Mouse (Mus musculus) kidney, adult 9 months (tissue): Measurements from ENCODE around the gene Pacs1.
A peak's percentile ranks its signal among the peaks of the same experiment; 100 is the strongest.
"Not testable (repeated sequence)": the region's sequence is repeated elsewhere in the genome, so short reads cannot be mapped to it uniquely, and the experiment has no call there.

Experiments
- DNase-seq: peaks from one replicate; pipeline ENCODE4 v3.0.0; 2022

Gene Pacs1

GRCm38 (mm10) chr19:5149041-5149440 lies 123.9 kb downstream of the Pacs1 start:
- DNase-seq: not testable (repeated sequence)

GRCm38 (mm10) chr19:5139640-5140039 lies 133.3 kb downstream of the Pacs1 start:
- peak; percentile 80 for DNase-seq

GRCm38 (mm10) chr19:5131237-5131636 lies 141.7 kb downstream of the Pacs1 start:
- no peak for DNase-seq

- peak; percentile 30 for DNase-seq
Measured at GRCm38 (mm10) chr19:5129770-5130169, 143.1 kb downstream of the Pacs1 start.

GRCm38 (mm10) chr19:5124055-5124614 lies 148.8 kb downstream of the Pacs1 start:
- no peak for DNase-seq

GRCm38 (mm10) chr19:5123241-5123640 lies 149.7 kb downstream of the Pacs1 start:
- no peak for DNase-seq

GRCm38 (mm10) chr19:5122492-5122891 lies 150.4 kb downstream of the Pacs1 start:
- no peak for DNase-seq

- DNase-seq: no peak
Measured at GRCm38 (mm10) chr19:5118384-5118698, 154.6 kb downstream of the Pacs1 start, which contains the start of gene Klc2. Gene Klc2 (minus strand): TSS chr19:5118560.

GRCm38 (mm10) chr19:5117494-5118383 lies 155.2 kb downstream of the Pacs1 start:
- DNase-seq: peak; percentile 91

- DNase-seq: no peak
Measured at GRCm38 (mm10) chr19:5113783-5114182, 159.1 kb downstream of the Pacs1 start.

GRCm38 (mm10) chr19:5109659-5110453 lies 163.1 kb downstream of the Pacs1 start:
- peak; percentile 32 for DNase-seq

- DNase-seq: peak; percentile 80
Measured at GRCm38 (mm10) chr19:5108702-5109101, 164.2 kb downstream of the Pacs1 start.

GRCm38 (mm10) chr19:5108271-5108575 lies 164.7 kb downstream of the Pacs1 start:
- DNase-seq: peak; percentile 77

GRCm38 (mm10) chr19:5107556-5108270 lies 165.2 kb downstream of the Pacs1 start:
- no peak for DNase-seq

- peak; percentile 99 for DNase-seq
Measured at GRCm38 (mm10) chr19:5106731-5107191, 166.2 kb downstream of the Pacs1 start, which contains the start of gene Rab1b. Gene Rab1b (minus strand): TSS chr19:5107072.

- peak; percentile 75 for DNase-seq
Measured at GRCm38 (mm10) chr19:5106074-5106473, 166.8 kb downstream of the Pacs1 start.

GRCm38 (mm10) chr19:5098363-5099143 lies 174.4 kb downstream of the Pacs1 start, which contains the start of gene Cnih2:
Gene Cnih2 (minus strand): TSS chr19:5098521.
- no peak for DNase-seq

GRCm38 (mm10) chr19:5097521-5098362 lies 175.2 kb downstream of the Pacs1 start:
- no peak for DNase-seq

- DNase-seq: no peak
Measured at GRCm38 (mm10) chr19:5095887-5096474, 176.9 kb downstream of the Pacs1 start.

- no peak for DNase-seq
Measured at GRCm38 (mm10) chr19:5094746-5095417, 178.0 kb downstream of the Pacs1 start.
